Mouse (Mus musculus) right cerebral cortex, postnatal 4 days (tissue): ENCODE data around the gene Gja10.

Experiments used
- DNase-seq: peaks from one replicate; pipeline ENCODE4 v3.0.0-alpha.2; 2022

Gja10 gene

GRCm38 (mm10) chr4:32602660-32603059 is at the start of gene Gja10:
Gene Gja10, minus strand, starts transcription at chr4:32602760.
- no peak for DNase-seq

DNA sequence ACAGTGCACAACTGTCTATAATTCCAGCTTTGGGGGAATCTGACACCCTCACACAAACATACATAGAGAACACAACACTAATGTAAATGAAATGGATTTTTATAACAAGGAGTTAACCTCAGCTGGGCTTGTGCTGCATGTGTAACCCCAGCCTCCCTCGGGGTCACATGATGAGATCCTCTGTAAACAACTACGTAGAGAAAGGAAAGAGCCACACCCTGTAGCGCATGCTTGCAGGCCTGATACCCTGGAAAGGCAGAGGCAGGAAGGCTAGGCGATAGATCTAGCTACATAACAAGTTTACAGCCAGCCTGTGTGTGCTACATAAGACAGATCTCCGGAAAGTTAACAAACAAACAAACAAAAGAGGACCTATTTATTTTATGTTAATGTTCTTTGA is 49.1 kb upstream of the Gja10 start:
- no peak for DNase-seq

DNA sequence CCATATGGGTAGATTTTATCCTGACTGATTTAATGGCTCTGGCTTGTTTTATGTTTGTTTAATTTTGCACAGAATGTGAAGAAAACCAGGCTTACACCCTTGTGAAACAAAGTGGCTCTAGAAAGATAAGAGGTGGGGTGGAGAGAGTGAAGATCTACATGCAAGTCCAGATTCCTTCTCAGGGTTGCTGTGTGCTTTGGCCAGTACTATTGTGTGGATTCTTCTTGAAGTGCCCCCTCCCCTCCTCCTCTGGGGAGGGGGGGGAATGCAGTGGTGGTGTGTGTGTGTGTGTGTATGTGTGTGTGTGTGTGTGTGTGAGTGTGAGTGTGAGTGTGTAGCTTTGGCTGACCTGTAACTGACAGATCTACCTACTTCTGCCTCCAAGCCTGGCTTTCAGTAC is 19.1 kb upstream of the Gja10 start:
- no peak for DNase-seq

DNA sequence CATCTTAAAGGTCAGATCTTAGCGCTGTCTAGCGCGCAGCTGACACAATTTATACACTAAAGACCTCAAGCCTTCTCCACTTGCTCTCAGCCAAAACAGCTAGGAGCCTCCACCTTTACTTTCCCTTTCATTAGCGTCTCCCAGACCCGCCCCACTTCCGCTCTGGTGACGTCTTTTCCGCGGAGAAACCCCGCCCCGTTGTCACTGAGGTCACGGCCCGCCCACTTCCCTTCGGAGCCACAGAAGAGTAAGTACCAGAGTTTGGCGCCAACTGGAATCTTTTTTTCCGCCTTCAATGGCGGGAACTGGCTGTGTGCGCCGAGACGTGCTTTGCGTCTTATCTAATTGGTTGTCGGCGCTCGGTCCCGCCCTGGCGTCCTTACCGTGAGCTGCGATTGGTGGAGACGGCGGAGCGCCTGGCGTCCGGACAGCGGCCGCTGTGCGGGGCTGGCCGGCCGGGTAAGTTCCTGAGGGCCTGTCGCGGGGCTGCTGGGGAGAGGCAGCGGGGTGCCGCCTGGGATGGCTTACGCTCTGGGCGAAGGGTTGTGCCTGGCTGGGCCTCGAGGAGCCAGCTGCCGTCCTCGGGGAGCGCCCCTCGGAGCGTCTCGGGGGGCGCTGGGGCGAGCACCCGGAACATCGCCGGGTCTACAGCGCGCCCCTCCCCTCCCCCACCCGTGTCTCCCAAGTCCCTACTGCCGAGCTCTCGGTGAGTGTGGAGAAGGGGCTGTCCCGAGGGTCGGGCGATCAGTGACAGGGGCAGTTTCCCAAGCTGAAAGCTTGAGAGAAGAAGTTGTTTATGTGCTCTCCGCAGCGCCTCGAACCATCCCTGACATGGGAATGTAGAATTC is 12.7 kb upstream of the Gja10 start, which contains the start of gene Casp8ap2:
TSS of gene Casp8ap2 (plus strand) at position 418 of the 848 bp plus-strand sequence.
- DNase-seq: peak; percentile 92

GRCm38 (mm10) chr4:32601135-32601534 is 1.4 kb downstream of the Gja10 start:
- DNase-seq: peak; percentile 24

GRCm38 (mm10) chr4:32588237-32588636 is 14.3 kb downstream of the Gja10 start:
- DNase-seq: no peak

- DNase-seq: no peak
Measured at GRCm38 (mm10) chr4:32587543-32587942, 15.0 kb downstream of the Gja10 start.

GRCm38 (mm10) chr4:32586596-32586995 is 16.0 kb downstream of the Gja10 start:
- DNase-seq: peak; percentile 53

GRCm38 (mm10) chr4:32584181-32584580 is 18.4 kb downstream of the Gja10 start:
- no peak for DNase-seq

GRCm38 (mm10) chr4:32579850-32580249 is 22.7 kb downstream of the Gja10 start:
- no peak for DNase-seq

- DNase-seq: no peak
Measured at GRCm38 (mm10) chr4:32575165-32575564, 27.4 kb downstream of the Gja10 start.

GRCm38 (mm10) chr4:32574604-32575003 is 28.0 kb downstream of the Gja10 start:
- DNase-seq: no peak

DNA sequence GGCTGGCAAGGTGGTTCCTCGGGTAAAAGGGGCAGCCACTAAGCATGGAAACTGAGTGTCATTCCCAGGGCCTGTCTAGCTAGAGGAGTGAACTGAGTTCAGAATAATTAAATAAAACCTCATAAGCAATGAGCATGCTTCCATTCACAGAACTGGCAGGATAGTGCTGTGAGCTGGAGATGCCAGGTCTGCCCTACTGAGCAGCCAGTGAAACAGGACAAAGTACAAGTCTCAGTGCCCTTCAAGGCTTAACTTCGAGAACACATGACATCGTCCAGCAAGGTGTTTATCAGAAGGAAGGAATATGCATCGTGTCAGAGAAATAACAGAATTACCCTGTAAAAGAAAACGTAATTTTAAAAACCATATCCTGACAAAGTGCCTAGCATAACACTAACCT is 29.0 kb downstream of the Gja10 start:
- DNase-seq: no peak

DNA sequence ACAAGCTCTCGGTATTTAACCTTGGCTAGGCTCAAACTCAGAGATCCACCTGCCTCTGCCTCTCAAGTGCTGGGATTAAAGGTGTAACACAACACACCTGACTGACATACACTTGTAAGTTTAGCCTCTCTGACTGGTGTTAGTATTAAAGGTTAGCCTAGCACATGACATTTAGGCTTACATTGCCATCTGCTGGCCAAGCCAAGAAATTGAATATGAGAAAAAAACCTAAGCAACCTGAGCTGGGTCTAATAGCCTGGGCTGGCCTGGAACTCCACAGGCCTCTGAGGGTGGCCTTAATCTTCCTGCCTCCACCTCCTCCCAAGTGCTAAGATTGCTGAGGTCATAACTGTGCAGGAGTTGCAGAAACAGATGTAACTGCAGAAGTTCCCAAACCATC is 30.4 kb downstream of the Gja10 start:
- no peak for DNase-seq

GRCm38 (mm10) chr4:32571441-32571840 is 31.1 kb downstream of the Gja10 start:
- DNase-seq: no peak

DNA sequence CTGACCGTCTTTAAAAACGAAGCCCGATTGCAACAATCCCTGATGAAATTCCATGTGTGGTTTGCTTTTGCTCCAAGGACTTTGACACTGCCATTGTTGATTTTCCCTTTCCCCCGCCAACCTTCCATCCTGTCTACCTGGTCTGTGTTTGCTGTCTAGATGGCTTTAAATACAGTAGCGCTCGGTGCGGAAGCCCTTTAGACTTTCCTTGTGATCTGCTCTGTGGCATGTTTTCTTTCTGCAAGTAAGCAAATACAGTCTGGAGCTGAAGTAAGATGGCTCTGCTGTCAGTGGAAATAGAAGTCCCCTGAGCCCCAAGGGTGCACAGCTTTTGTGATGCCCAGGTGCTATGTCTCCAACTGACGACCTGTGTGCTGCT is 31.6 kb downstream of the Gja10 start:
- no peak for DNase-seq

DNA sequence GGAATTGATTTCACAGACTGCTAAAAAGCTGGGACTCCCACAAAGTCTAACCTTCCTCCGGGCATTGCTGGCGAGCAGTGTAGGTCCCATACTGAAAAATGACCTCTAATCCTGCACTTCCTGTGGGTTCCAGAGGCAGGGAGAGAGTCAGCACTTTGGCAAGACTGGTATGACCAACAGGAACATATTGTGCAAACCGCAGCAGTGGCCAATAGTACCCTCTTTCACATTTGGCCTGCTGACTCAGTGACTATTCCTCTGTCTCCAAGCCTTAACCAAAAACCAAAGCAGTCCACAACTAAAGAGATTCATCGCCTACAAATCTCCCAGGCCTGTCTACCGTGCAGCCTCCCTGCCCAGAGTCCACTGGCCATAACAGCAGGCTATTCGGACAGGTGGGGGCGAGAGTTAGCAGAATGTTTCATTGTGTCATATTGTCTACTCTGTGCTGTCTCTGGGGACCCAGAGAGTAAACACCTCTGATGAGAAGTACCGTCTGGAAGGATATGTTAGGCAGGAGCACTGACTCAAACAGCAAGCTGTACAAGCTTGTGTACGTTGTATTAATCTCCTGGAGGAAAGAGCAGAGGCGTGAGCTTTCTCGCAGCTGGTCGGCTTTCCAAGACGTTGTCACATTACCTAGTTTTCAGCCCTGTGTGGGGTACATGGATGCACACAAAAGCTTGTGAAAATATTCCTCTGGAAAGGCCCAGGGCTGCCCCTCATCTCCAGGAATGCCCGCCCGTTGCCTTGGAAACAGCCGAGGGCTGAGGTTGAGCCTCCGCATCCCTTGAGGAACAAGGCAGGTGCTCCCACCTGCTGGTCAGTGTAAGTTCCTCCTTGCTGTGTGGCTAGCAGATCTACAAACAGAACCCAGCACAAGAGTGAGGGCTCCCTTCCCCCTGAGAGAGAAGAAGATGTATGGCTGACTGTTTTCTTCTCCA is 32.3 kb downstream of the Gja10 start:
- DNase-seq: peak; percentile 44

DNA sequence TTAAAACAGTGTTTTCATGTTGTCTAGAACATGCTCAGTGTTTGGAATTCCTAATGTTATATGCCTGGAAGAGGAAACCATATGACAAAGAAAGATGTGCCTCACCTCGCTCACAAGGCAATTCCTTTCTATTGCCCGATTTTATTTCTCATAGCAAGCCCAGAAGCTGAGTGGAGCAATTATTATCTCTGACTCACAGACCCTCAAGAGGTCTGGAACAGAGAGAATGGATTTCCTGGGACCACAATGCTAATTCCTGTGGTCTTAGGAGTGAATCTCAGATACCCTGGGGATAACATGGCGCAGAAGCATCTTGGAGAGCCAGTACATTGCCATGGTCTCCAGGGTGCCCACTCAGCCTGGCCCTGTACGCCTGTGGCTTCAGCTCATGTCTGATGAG is 33.5 kb downstream of the Gja10 start:
- DNase-seq: no peak

- no peak for DNase-seq
Measured at GRCm38 (mm10) chr4:32564918-32565317, 37.6 kb downstream of the Gja10 start.

- no peak for DNase-seq
Measured at GRCm38 (mm10) chr4:32564416-32564815, 38.1 kb downstream of the Gja10 start.

DNA sequence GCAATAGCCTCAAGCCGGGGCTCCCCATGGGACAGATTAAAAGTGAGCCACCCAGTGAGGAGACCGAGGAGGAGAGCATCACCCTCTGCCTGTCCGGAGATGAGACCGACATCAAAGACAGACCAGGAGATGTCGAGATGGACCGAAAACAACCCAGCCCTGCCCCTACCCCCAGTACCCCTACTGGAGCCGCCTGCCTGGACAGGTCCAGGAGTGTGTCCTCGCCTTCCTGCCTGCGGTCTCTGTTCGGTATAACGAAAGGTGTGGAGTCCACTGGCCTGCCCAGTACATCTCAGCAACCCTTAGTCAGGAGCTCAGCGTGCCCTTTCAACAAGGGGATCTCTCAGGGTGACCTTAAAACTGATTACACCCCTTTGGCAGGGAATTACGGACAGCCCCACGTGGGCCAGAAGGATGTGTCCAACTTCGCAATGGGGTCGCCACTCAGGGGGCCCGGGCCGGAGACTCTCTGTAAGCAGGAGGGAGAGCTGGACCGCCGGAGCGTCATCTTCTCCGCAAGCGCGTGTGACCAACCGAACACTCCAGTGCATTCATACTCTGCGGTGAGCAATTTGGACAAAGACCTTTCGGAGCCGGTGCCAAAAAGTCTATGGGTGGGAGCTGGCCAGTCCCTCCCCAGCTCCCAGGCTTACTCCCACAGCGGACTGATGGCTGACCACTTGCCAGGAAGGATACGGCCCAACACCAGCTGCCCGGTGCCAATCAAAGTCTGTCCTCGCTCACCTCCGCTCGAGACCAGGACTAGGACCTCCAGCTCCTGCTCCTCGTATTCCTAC is 40.0 kb downstream of the Gja10 start:
- DNase-seq: no peak

DNA sequence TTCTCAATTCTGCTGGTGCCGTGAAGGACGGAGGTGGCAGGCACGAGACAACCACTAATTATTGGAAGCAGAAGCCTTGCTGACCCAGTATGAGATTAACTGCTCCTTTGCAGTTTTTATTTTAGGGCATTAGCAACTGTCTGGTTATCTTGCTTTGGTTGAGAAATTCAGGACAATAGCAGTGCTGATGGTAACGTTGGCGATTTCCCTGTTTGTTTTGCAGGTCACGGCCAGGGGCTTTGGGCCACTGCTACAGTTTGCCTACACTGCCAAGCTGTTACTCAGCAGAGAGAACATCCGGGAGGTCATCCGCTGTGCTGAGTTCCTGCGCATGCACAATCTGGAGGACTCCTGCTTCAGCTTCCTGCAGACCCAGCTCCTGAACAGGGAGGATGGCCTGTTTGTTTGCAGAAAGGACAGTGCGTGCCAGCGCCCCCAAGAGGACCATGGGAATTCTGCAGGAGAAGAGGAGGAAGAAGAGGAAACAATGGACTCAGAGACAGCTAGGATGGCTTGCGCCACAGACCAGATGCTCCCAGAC is 40.9 kb downstream of the Gja10 start:
- DNase-seq: peak; percentile 33
